Mouse (Mus musculus): ENCODE data around the gene Hist1h2af. TPM values are rescaled to one million over a fixed set of nuclear protein-coding genes. Genes with fewer than 3 reads are reported as not detected.

Hist1h2af gene
- polyA plus RNA-seq, 1 experiment = 68.8 TPM

GRCm38 (mm10) chr13:23523976-23524375, 9.7 kb upstream of the Hist1h2af start:
- Histone ChIP-seq H3K9me3 (replicated peaks; ENCODE audit: control insufficient read depth, insufficient read depth, low read length, poor library complexity, severe bottlenecking) (no peaks in the 10 kb centered on the region), H3K36me3 (ENCODE audit: control insufficient read depth, insufficient read depth, low read length, poor library complexity, severe bottlenecking) (no peaks in the 10 kb centered on the region), H3K27me3 (ENCODE audit: control insufficient read depth, insufficient read depth, low read length, poor library complexity, severe bottlenecking) (no peaks in the 10 kb centered on the region), H3K4me1 (ENCODE audit: control insufficient read depth, insufficient read depth, low read length) (no peaks in the 10 kb centered on the region), H3K4me3 (ENCODE audit: low read depth, low read length) (no peak overlapping the region), H3K9ac (ENCODE audit: low read depth, poor library complexity, severe bottlenecking) (no peak overlapping the region), H3K27ac (ENCODE audit: insufficient read depth, low read length) (no peak overlapping the region)
- TF ChIP-seq POLR2A (IDR thresholded peaks at IDR 0.05; ENCODE audit: insufficient read depth, low read length) = no peak
- no peak for TF ChIP-seq CTCF (IDR thresholded peaks at IDR 0.05; ENCODE audit: low read depth, low read length)
- no peak for TF ChIP-seq EP300 (IDR thresholded peaks at IDR 0.05; ENCODE audit: insufficient read depth, low read depth, low read length)

- Histone ChIP-seq H3K4me3 (ENCODE audit: low read depth, low read length) (no peak overlapping the region), H3K27me3 (ENCODE audit: control insufficient read depth, insufficient read depth, low read length, poor library complexity, severe bottlenecking) (no peaks in the 10 kb centered on the region), H3K36me3 (ENCODE audit: control insufficient read depth, insufficient read depth, low read length, poor library complexity, severe bottlenecking) (no peaks in the 10 kb centered on the region), H3K9me3 (replicated peaks; ENCODE audit: control insufficient read depth, insufficient read depth, low read length, poor library complexity, severe bottlenecking) (no peaks in the 10 kb centered on the region), H3K27ac (ENCODE audit: insufficient read depth, low read length) (no peak overlapping the region), H3K4me1 (ENCODE audit: control insufficient read depth, insufficient read depth, low read length) (no peaks in the 10 kb centered on the region), H3K9ac (ENCODE audit: low read depth, poor library complexity, severe bottlenecking) (no peak overlapping the region)
- TF ChIP-seq POLR2A (IDR thresholded peaks at IDR 0.05; ENCODE audit: insufficient read depth, low read length) (no peak), EP300 (IDR thresholded peaks at IDR 0.05; ENCODE audit: insufficient read depth, low read depth, low read length) (no peak), CTCF (IDR thresholded peaks at IDR 0.05; ENCODE audit: low read depth, low read length) (peak; percentile 72)
These were observed 9.1 kb upstream of the Hist1h2af start for GRCm38 (mm10) chr13:23524654-23525053.

DNA sequence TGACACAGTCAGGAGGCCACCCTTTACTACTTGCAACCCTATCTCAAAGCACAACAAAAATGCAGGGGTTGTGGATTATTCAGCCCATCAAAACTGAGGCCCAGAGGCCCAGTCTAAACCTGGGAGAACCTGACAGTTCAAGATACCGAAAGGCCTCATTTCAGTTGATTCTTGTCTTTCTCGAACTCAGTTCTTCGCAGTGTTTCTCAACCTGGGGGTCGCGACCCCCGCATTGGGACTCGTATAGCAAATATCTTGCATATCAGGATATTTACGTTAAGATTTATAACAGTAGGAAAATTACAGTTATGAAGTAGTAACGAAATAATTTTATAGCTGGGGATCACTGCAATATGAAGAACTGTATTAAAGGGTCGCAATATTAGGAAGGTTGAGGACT, 7.8 kb upstream of the Hist1h2af start:
- no peak overlapping the region; the same call in 1 of the 2 replicates for H3K27ac ChIP-seq (ENCODE audit: insufficient read depth, low read length)
- no peaks in the 10 kb centered on the region for H3K36me3 ChIP-seq (ENCODE audit: control insufficient read depth, insufficient read depth, low read length, poor library complexity, severe bottlenecking)
- no peaks in the 10 kb centered on the region for H3K4me1 ChIP-seq (ENCODE audit: control insufficient read depth, insufficient read depth, low read length)
- no peaks in the 10 kb centered on the region for H3K27me3 ChIP-seq (ENCODE audit: control insufficient read depth, insufficient read depth, low read length, poor library complexity, severe bottlenecking)
- H3K9ac ChIP-seq (ENCODE audit: low read depth, poor library complexity, severe bottlenecking) = peak overlapping the region; percentile 90
- TF ChIP-seq POLR2A (IDR thresholded peaks at IDR 0.05; ENCODE audit: insufficient read depth, low read length) (no peak), EP300 (IDR thresholded peaks at IDR 0.05; ENCODE audit: insufficient read depth, low read depth, low read length) (no peak), CTCF (IDR thresholded peaks at IDR 0.05; ENCODE audit: low read depth, low read length) (no peak)
- peak overlapping the region; percentile 88 for H3K4me3 ChIP-seq (ENCODE audit: low read depth, low read length)
- H3K9me3 ChIP-seq (replicated peaks; ENCODE audit: control insufficient read depth, insufficient read depth, low read length, poor library complexity, severe bottlenecking) = no peaks in the 10 kb centered on the region

DNA sequence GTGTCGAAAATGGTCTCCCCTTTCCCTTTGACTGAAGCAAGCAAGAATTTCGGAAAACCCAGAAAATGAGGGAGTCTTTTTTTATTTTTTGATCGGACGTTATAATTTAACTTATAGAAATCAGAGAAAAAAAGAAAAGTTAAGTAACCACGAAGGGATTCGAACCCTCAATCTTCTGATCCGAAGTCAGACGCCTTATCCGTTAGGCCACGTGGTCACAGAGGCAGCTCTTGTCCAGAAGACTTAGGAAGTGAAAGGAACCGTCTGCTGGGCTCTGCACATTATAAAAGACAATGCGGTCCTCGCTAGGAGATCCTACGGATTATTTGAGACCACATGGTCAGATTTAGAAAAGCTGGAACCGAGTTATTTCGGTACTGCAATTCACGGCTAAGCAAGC, 7.4 kb upstream of the Hist1h2af start:
- Histone ChIP-seq H3K36me3 (ENCODE audit: control insufficient read depth, insufficient read depth, low read length, poor library complexity, severe bottlenecking) (no peaks in the 10 kb centered on the region), H3K27ac (ENCODE audit: insufficient read depth, low read length) (no peak overlapping the region), H3K9ac (ENCODE audit: low read depth, poor library complexity, severe bottlenecking) (peak overlapping the region; percentile 90), H3K4me3 (ENCODE audit: low read depth, low read length) (peak overlapping the region; percentile 88), H3K27me3 (ENCODE audit: control insufficient read depth, insufficient read depth, low read length, poor library complexity, severe bottlenecking) (no peaks in the 10 kb centered on the region), H3K4me1 (ENCODE audit: control insufficient read depth, insufficient read depth, low read length) (no peaks in the 10 kb centered on the region), H3K9me3 (replicated peaks; ENCODE audit: control insufficient read depth, insufficient read depth, low read length, poor library complexity, severe bottlenecking) (no peaks in the 10 kb centered on the region)
- TF ChIP-seq POLR2A (IDR thresholded peaks at IDR 0.05; ENCODE audit: insufficient read depth, low read length) (no peak), CTCF (IDR thresholded peaks at IDR 0.05; ENCODE audit: low read depth, low read length) (no peak), EP300 (IDR thresholded peaks at IDR 0.05; ENCODE audit: insufficient read depth, low read depth, low read length) (0 out of 2 replicates have a peak, but pooled peaks have one; percentile 8)

GRCm38 (mm10) chr13:23529005-23529404, 4.7 kb upstream of the Hist1h2af start:
- H3K9me3 ChIP-seq (replicated peaks; ENCODE audit: control insufficient read depth, insufficient read depth, low read length, poor library complexity, severe bottlenecking) = no peaks in the 10 kb centered on the region
- H3K4me1 ChIP-seq (ENCODE audit: control insufficient read depth, insufficient read depth, low read length) = no peaks in the 10 kb centered on the region
- H3K27ac ChIP-seq (ENCODE audit: insufficient read depth, low read length) = no peak overlapping the region
- no peaks in the 10 kb centered on the region for H3K36me3 ChIP-seq (ENCODE audit: control insufficient read depth, insufficient read depth, low read length, poor library complexity, severe bottlenecking)
- no peaks in the 10 kb centered on the region for H3K27me3 ChIP-seq (ENCODE audit: control insufficient read depth, insufficient read depth, low read length, poor library complexity, severe bottlenecking)
- no peak overlapping the region for H3K9ac ChIP-seq (ENCODE audit: low read depth, poor library complexity, severe bottlenecking)
- no peak overlapping the region for H3K4me3 ChIP-seq (ENCODE audit: low read depth, low read length)
- no peak for TF ChIP-seq CTCF (IDR thresholded peaks at IDR 0.05; ENCODE audit: low read depth, low read length)
- no peak for TF ChIP-seq EP300 (IDR thresholded peaks at IDR 0.05; ENCODE audit: insufficient read depth, low read depth, low read length)
- no peak for TF ChIP-seq POLR2A (IDR thresholded peaks at IDR 0.05; ENCODE audit: insufficient read depth, low read length)

DNA sequence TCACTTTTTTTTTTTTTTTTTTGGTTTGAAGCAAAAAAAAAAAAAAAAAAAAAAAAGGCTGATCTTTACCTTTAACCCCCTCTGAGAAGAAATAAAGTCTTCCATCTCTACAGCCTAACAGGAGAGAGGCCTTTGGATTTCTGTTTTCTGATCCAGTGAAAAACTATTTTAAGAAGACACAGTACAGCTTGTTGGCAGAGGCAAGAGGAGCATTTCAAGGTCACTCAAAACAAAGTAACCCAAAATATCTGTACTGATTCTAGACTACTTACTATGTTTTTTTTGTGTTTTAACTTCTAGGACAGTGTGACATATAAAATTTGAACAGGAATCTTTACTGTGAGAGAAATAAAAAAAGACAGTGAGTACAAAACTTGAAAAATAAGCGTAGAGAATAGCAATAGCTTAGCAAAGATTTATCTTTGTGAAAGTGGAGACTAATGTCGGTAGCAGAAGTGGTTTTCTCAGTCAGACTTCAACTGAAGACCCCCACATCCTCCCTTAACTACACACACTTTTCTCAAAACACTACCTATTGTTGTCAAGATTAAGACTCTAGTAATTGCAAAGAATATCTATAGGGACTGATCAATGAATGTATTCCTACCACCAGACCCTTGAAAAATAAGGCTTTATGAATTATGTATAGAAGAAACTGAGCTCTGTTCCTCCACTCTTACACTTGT, 4.1 kb upstream of the Hist1h2af start:
- Histone ChIP-seq H3K27ac (ENCODE audit: insufficient read depth, low read length) (no peak overlapping the region), H3K27me3 (ENCODE audit: control insufficient read depth, insufficient read depth, low read length, poor library complexity, severe bottlenecking) (no peaks in the 10 kb centered on the region), H3K36me3 (ENCODE audit: control insufficient read depth, insufficient read depth, low read length, poor library complexity, severe bottlenecking) (no peaks in the 10 kb centered on the region), H3K9me3 (replicated peaks; ENCODE audit: control insufficient read depth, insufficient read depth, low read length, poor library complexity, severe bottlenecking) (no peaks in the 10 kb centered on the region), H3K4me1 (ENCODE audit: control insufficient read depth, insufficient read depth, low read length) (no peaks in the 10 kb centered on the region), H3K4me3 (ENCODE audit: low read depth, low read length) (0 out of 2 replicates have a peak overlapping the region, but pooled peaks have one; percentile 30), H3K9ac (ENCODE audit: low read depth, poor library complexity, severe bottlenecking) (peak overlapping the region; percentile 81; the same call in 1 of the 2 replicates)
- TF ChIP-seq CTCF (IDR thresholded peaks at IDR 0.05; ENCODE audit: low read depth, low read length) (no peak), POLR2A (IDR thresholded peaks at IDR 0.05; ENCODE audit: insufficient read depth, low read length) (no peak), EP300 (IDR thresholded peaks at IDR 0.05; ENCODE audit: insufficient read depth, low read depth, low read length) (no peak)
